Mouse (Mus musculus): ENCODE measurements around the gene Cxcr4.

DNA sequence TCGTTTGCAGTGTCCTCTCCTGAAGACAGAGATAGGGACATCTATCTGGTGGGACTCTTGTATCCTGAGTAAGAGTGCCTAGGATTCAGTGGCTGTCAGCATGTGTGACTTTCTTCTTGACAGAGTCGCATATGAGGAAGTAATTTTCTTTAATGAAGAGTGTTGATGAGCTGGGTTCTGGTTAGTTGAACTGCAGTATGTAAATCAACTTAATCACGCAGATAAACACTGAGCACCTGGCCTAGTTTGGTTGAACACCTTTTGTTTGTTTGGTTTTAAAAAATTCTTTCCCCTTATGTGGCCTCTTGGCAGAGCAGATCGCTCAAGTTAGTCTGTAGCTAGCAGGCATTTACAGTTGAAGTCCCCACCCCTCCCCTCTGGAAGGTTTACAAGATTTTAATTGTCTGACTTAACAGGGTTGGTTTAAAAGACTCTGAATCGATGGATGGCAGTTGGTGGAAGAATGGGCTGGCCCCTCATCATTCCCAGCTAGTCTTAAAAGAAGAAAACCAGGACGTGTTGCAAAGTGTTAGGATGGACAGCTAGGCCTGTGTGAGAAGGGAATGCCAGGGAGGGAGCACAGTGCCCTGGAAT is 8.7 kb downstream of the Cxcr4 start:
- no peak for TF ChIP-seq POLR2A (IDR thresholded peaks at IDR 0.05; ENCODE audit: control insufficient read depth in 1 of 2, insufficient read depth in 1 of 2, low read depth in 1 of 2, low read length in 2 of 2, poor library complexity in 1 of 2)
- no peak for TF ChIP-seq ZNF384 (IDR thresholded peaks at IDR 0.05; ENCODE audit: low read depth, low read length)
- TF ChIP-seq CTCF (IDR thresholded peaks at IDR 0.05 in 2 of 3, conservative IDR thresholded peaks at IDR 0.05 in 1 of 3; ENCODE audit: control insufficient read depth in 1 of 3, insufficient read depth in 1 of 3, low read depth in 2 of 3, low read length in 3 of 3, poor library complexity in 1 of 3, severe bottlenecking in 1 of 3), result no peak
- no peak for TF ChIP-seq KAT2A (conservative IDR thresholded peaks at IDR 0.05; ENCODE audit: low read depth, low read length)
- TF ChIP-seq POLR2AphosphoS5 (IDR thresholded peaks at IDR 0.05; ENCODE audit: borderline replicate concordance, low read depth, low read length), result no peak
- no peak for TF ChIP-seq TBP (IDR thresholded peaks at IDR 0.05; ENCODE audit: low read depth, low read length)
- TF ChIP-seq MAX (IDR thresholded peaks at IDR 0.05; ENCODE audit: low read length), result no peak

All from MEL (cell line).